ENCODE assay signal across 29 mouse cellular contexts in genomic region chr11:102011510-102011909, GRCm38 (mm10). TPM values are rescaled to one million over a fixed set of nuclear protein-coding genes. Genes with fewer than 3 reads are reported as not detected.
DNase-seq lines count a peak whose midpoint lies in the region; ATAC-seq lines count a peak whose summit lies in the region.
"Had no signal": no experiment of that assay in that cellular context is flagged by ENCODE, and none has a peak within 500 bp of the region (broad histone marks: within the 10 kb centered on the region; RNA-seq: fewer than 3 reads in every experiment).

No protein-coding gene starts in this region.

- peak overlapping the region; percentile 90; the same call in 1 of the 2 replicates for H3K27ac ChIP-seq in forebrain, embryonic 13.5 days
- no peak overlapping the region for H3K27ac ChIP-seq in forebrain, embryonic 16.5 days (ENCODE audit: low read length)

- no peaks in the 10 kb centered on the region for H3K9me3 ChIP-seq in forebrain, embryonic 13.5 days (replicated peaks)
- H3K9me3 ChIP-seq in forebrain, embryonic 16.5 days (ENCODE audit: control insufficient read depth, low read length) = no peaks in the 10 kb centered on the region
- H3K9me3 ChIP-seq: G1E had no signal

- H3K9ac ChIP-seq in forebrain, embryonic 13.5 days = no peak overlapping the region
- no peak overlapping the region for H3K9ac ChIP-seq in forebrain, embryonic 16.5 days (replicated peaks; ENCODE audit: low read depth, low read length)

- peak; percentile 70 for DNase-seq in cerebellum, postnatal 10 days
- DNase-seq in cerebellum, adult 18-20 months = no peak
- peak; percentile 57 to 60 for DNase-seq in cerebellum, postnatal 14 days
- peak; percentile 48 for DNase-seq in left cerebral cortex, postnatal 4 days
- no peak for DNase-seq in left cerebral cortex, postnatal 14 days (ENCODE audit: low spot score in 2 of 2)
- DNase-seq: adrenal gland, adult 2 months; adrenal gland, adult 8-10 months; adrenal gland, postnatal 10 days; adrenal gland, postnatal 14 days; adrenal gland, postnatal 25 days; adrenal gland, postnatal 36 days; B cell, adult 2 months; cerebellum, adult 11 months; cerebellum, adult 11-12 months; cerebellum, adult 2 months had no signal

- intact Hi-C loops in left cerebral cortex, postnatal 4 days (cut with DNase I) = no loop called here
- intact Hi-C loops in left cerebral cortex, postnatal 14 days (cut with DNase I) = no loop called here

- H3K27me3 ChIP-seq in forebrain, embryonic 13.5 days = no peaks in the 10 kb centered on the region
- no peaks in the 10 kb centered on the region for H3K27me3 ChIP-seq in forebrain, embryonic 16.5 days (replicated peaks; ENCODE audit: control insufficient read depth, insufficient read depth, low read length)
- H3K27me3 ChIP-seq: Patski had no signal

- H3K4me3 ChIP-seq in forebrain, embryonic 13.5 days = no peak overlapping the region
- H3K4me3 ChIP-seq in forebrain, embryonic 16.5 days (replicated peaks; ENCODE audit: low read length) = no peak overlapping the region

- ATAC-seq in cerebellum, adult (ENCODE audit: insufficient number of reproducible peaks, low FRiP score, low TSS enrichment) = no peak
- ATAC-seq in forebrain, embryonic 13.5 days = no peak
- ATAC-seq in forebrain, embryonic 16.5 days = no peak
- ATAC-seq: activated CD4-positive, CD25-positive, alpha-beta regulatory T cell, adult 4 months; CD4-positive, CD25-positive, alpha-beta regulatory T cell, adult 4 months; Patski had no signal

- peaks cover 38% of the 10 kb centered on the region for H3K4me1 ChIP-seq in forebrain, embryonic 13.5 days
- peaks cover 16% of the 10 kb centered on the region for H3K4me1 ChIP-seq in forebrain, embryonic 16.5 days (replicated peaks; ENCODE audit: control insufficient read depth, insufficient read depth, low read length)

- 63% methylated on average over 8 of the region's 8 CpGs for WGBS in forebrain, embryonic 13.5 days
- 51% methylated on average over 8 of the region's 8 CpGs for WGBS in forebrain, embryonic 16.5 days

- H3K36me3 ChIP-seq in forebrain, embryonic 13.5 days (ENCODE audit: poor library complexity, severe bottlenecking) = peaks cover 90% of the 10 kb centered on the region
- peaks cover 11% of the 10 kb centered on the region for H3K36me3 ChIP-seq in forebrain, embryonic 16.5 days (ENCODE audit: control insufficient read depth, insufficient read depth)
- H3K36me3 ChIP-seq: G1E had no signal

- H3K4me2 ChIP-seq in forebrain, embryonic 13.5 days = no peak overlapping the region
- no peak overlapping the region for H3K4me2 ChIP-seq in forebrain, embryonic 16.5 days (ENCODE audit: low read length)

RNA-seq across cellular contexts. Expression of gene Mpp3, which starts 16.8 kb away (rescaled TPM):
- 40.8 and 41.0 TPM in 2 replicates for polyA plus RNA-seq in forebrain, embryonic 13.5 days (2015; fragmentation: Nextera tagmentation; extraction: Ambion mirVana)
- 49.3 and 55.2 TPM in 2 replicates for polyA plus RNA-seq in forebrain, embryonic 16.5 days (2015; fragmentation: Nextera tagmentation; extraction: Ambion mirVana)
- total RNA-seq in left cerebral cortex, postnatal 4 days (2021) = 10 to 100 TPM; 53.1 to 56.3 TPM
- total RNA-seq in left cerebral cortex, postnatal 14 days (2021) = 10 to 100 TPM; 50.3 to 52.0 TPM
- polyA plus RNA-seq: G1E had no signal

RNA-seq across cellular contexts. Expression of gene Dusp3, which starts 24.7 kb away (rescaled TPM):
- 8.5 and 8.7 TPM in 2 replicates for polyA plus RNA-seq in forebrain, embryonic 13.5 days (2015; fragmentation: Nextera tagmentation; extraction: Ambion mirVana)
- 12.7 and 14.5 TPM in 2 replicates for polyA plus RNA-seq in forebrain, embryonic 16.5 days (2015; fragmentation: Nextera tagmentation; extraction: Ambion mirVana)
- 10 to 100 TPM; 53.2 to 56.5 TPM for total RNA-seq in left cerebral cortex, postnatal 4 days (2021)
- 100 to 1,000 TPM; 191 to 205 TPM for total RNA-seq in left cerebral cortex, postnatal 14 days (2021)

RNA-seq across cellular contexts. Expression of gene Cfap97d1, which starts 27.4 kb away (rescaled TPM):
- polyA plus RNA-seq in forebrain, embryonic 13.5 days (2015; fragmentation: Nextera tagmentation; extraction: Ambion mirVana) = not detected in 2 replicates
- not detected in 2 replicates for polyA plus RNA-seq in forebrain, embryonic 16.5 days (2015; fragmentation: Nextera tagmentation; extraction: Ambion mirVana)
- not detected for total RNA-seq in left cerebral cortex, postnatal 4 days (2021)
- not detected for total RNA-seq in left cerebral cortex, postnatal 14 days (2021)
- total RNA-seq: adrenal gland, adult 18-20 months; adrenal gland, adult 2 months; adrenal gland, adult 8-10 months; adrenal gland, postnatal 10 days; adrenal gland, postnatal 14 days; adrenal gland, postnatal 25 days; adrenal gland, postnatal 36 days; adrenal gland, postnatal 4 days; CH12.LX; ES-E14; G1E; MEL had no signal
- polyA plus RNA-seq: activated CD4-positive, CD25-positive, alpha-beta regulatory T cell, adult 4 months; adrenal gland, adult 2 months; brain, embryonic 14.5 days; C2C12; CD4-positive, CD25-positive, alpha-beta regulatory T cell, adult 4 months; cerebellum, adult 2 months; G1E; Patski had no signal

RNA-seq across cellular contexts. Expression of gene Cd300lg, which starts 29.8 kb away (rescaled TPM):
- 0.27 and 0.31 TPM in 2 replicates for polyA plus RNA-seq in forebrain, embryonic 13.5 days (2015; fragmentation: Nextera tagmentation; extraction: Ambion mirVana)
- 0.26 and 0.46 TPM in 2 replicates for polyA plus RNA-seq in forebrain, embryonic 16.5 days (2015; fragmentation: Nextera tagmentation; extraction: Ambion mirVana)
- not detected for total RNA-seq in left cerebral cortex, postnatal 4 days (2021)
- not detected for total RNA-seq in left cerebral cortex, postnatal 14 days (2021)
- total RNA-seq: CH12.LX, ES-E14, G1E had no signal
- polyA plus RNA-seq: C2C12; CD4-positive, CD25-positive, alpha-beta regulatory T cell, adult 4 months; G1E; Patski had no signal

RNA-seq across cellular contexts. Expression of gene Sost, which starts 44.7 kb away (rescaled TPM):
- 0.14 TPM in 1 of 2 replicates, not detected in the other for polyA plus RNA-seq in forebrain, embryonic 13.5 days (2015; fragmentation: Nextera tagmentation; extraction: Ambion mirVana)
- polyA plus RNA-seq in forebrain, embryonic 16.5 days (2015; fragmentation: Nextera tagmentation; extraction: Ambion mirVana) = 0.11 TPM in 1 of 2 replicates, not detected in the other
- total RNA-seq in left cerebral cortex, postnatal 4 days (2021) = not detected
- not detected for total RNA-seq in left cerebral cortex, postnatal 14 days (2021)
- total RNA-seq: adrenal gland, adult 18-20 months; adrenal gland, adult 2 months; adrenal gland, adult 8-10 months; adrenal gland, postnatal 14 days; adrenal gland, postnatal 25 days; adrenal gland, postnatal 36 days; CH12.LX; ES-E14; G1E; MEL had no signal
- polyA plus RNA-seq: activated CD4-positive, CD25-positive, alpha-beta regulatory T cell, adult 4 months; CD4-positive, CD25-positive, alpha-beta regulatory T cell, adult 4 months; G1E; Patski had no signal

Comparison
In these comparisons a context has a peak if more than half of its experiments do, and no peak if none do; other contexts are left out.
1. DNase-seq: peak in cerebellum, postnatal 10 days (2 of 2), cerebellum, postnatal 14 days (2 of 2) and left cerebral cortex, postnatal 4 days (single experiment); none in cerebellum, adult 18-20 months (0 of 2) and left cerebral cortex, postnatal 14 days (0 of 2).